Mouse (Mus musculus) MEL (cell line): ENCODE measurements at regions not wholly inside any gene's neighbourhood (a gene's known extent, or its start where the extent isn't known, plus 50 kb on each side); places are given as distances from the start of the nearest gene placed in this dataset.

Experiments used
- DNase-seq: peaks from one replicate; pipeline ENCODE4 v3.0.0; 2011; ENCODE audit warnings: low read depth, low spot score
- H3K27ac ChIP-seq: 2 replicates; pipeline ENCODE4 v1.5.1; 2012; ENCODE audit warnings: low read depth, mild to moderate bottlenecking, control low read depth, low read length, moderate library complexity; ENCODE audit not compliant: control insufficient read depth
- H3K27me3 ChIP-seq, 2 experiments: fragments of 150-350 bp in 1 of 2; sonication (generic) in 1 of 2; 2 replicates each; pipeline ENCODE4 v1.6.1; 2012; ENCODE audit warnings: low read length in 2 of 2, mild to moderate bottlenecking in 2 of 2, improper control_type of control experiment in 1 of 2, moderate library complexity in 1 of 2; ENCODE audit not compliant: insufficient read depth in 2 of 2, control insufficient read depth in 1 of 2
- H3K36me3 ChIP-seq, 2 experiments: 2 replicates each; pipeline ENCODE4 v1.6.1; 2012 to 2014; ENCODE audit warnings: low read length in 2 of 2, improper control_type of control experiment in 1 of 2, inconsistent platforms in 1 of 2, mild to moderate bottlenecking in 1 of 2; ENCODE audit not compliant: insufficient read depth in 2 of 2, control insufficient read depth in 1 of 2
- H3K4me1 ChIP-seq, 2 experiments: fragments of 150-350 bp in 1 of 2; sonication (generic) in 1 of 2; 2 replicates each; pipeline ENCODE4 v1.6.1; 2012; ENCODE audit warnings: low read length in 2 of 2, improper control_type of control experiment in 1 of 2, mild to moderate bottlenecking in 1 of 2; ENCODE audit not compliant: insufficient read depth in 2 of 2, control insufficient read depth in 1 of 2
- H3K4me3 ChIP-seq, 2 experiments: fragments of 150-350 bp in 1 of 2; sonication (generic) in 1 of 2; 2 replicates each; pipeline ENCODE4 v1.5.1; 2012; ENCODE audit warnings: low read depth in 2 of 2, low read length in 2 of 2, mild to moderate bottlenecking in 2 of 2, moderate library complexity in 2 of 2, control low read depth in 1 of 2, improper control_type of control experiment in 1 of 2; ENCODE audit not compliant: control insufficient read depth in 1 of 2, insufficient read depth in 1 of 2
- H3K79me2 ChIP-seq: 2 replicates; pipeline ENCODE4 v1.6.1; 2012; ENCODE audit warnings: mild to moderate bottlenecking, low read length, moderate library complexity; ENCODE audit not compliant: control insufficient read depth, poor library complexity, insufficient read depth
- H3K9ac ChIP-seq: 2 replicates; pipeline ENCODE4 v1.6.1; 2012; ENCODE audit warnings: low read depth, mild to moderate bottlenecking, control low read depth, low read length, moderate library complexity; ENCODE audit not compliant: control insufficient read depth, poor library complexity, severe bottlenecking
- H3K9me3 ChIP-seq: fragments of 150-350 bp; sonication (generic); replicated peaks from 2 replicates; pipeline ENCODE4 v1.6.1; 2012; ENCODE audit warnings: mild to moderate bottlenecking, low read length, improper control_type of control experiment, moderate library complexity; ENCODE audit not compliant: insufficient read depth
- BHLHE40 ChIP-seq: IDR thresholded peaks from 2 replicates; pipeline ENCODE4 v1.6.1; 2012; ENCODE audit warnings: low read depth, mild to moderate bottlenecking, inconsistent platforms, low read length, improper control_type of control experiment, borderline replicate concordance
- CHD1 ChIP-seq: IDR thresholded peaks from 2 replicates; pipeline ENCODE4 v1.6.1; 2012; ENCODE audit warnings: low read depth, mild to moderate bottlenecking, inconsistent platforms, low read length, improper control_type of control experiment
- ETS1 ChIP-seq: IDR thresholded peaks from 2 replicates; pipeline ENCODE4 v1.6.1; 2012; ENCODE audit warnings: low read depth, mild to moderate bottlenecking, inconsistent platforms, low read length, improper control_type of control experiment, moderate library complexity
- HCFC1 ChIP-seq: IDR thresholded peaks from 2 replicates; pipeline ENCODE4 v1.6.1; 2012; ENCODE audit warnings: low read depth, mild to moderate bottlenecking, inconsistent platforms, low read length, improper control_type of control experiment, moderate library complexity
- KAT2A ChIP-seq: conservative IDR thresholded peaks from 2 replicates; pipeline ENCODE4 v1.6.1; 2012; ENCODE audit warnings: low read depth, low read length, improper control_type of control experiment, inconsistent platforms
- MAX ChIP-seq: IDR thresholded peaks from 2 replicates; pipeline ENCODE4 v1.6.1; 2011; ENCODE audit warnings: low read length, improper control_type of control experiment
- MYC ChIP-seq: IDR thresholded peaks from 2 replicates; pipeline ENCODE4 v1.6.1; 2011; ENCODE audit warnings: low read depth, mild to moderate bottlenecking, low read length, improper control_type of control experiment, moderate library complexity
- POLR2AphosphoS5 ChIP-seq: IDR thresholded peaks from 2 replicates; pipeline ENCODE4 v1.6.1; 2012; ENCODE audit warnings: low read depth, borderline replicate concordance, mild to moderate bottlenecking, inconsistent platforms, low read length, moderate library complexity, mixed read lengths
- RCOR1 ChIP-seq: IDR thresholded peaks from 2 replicates; pipeline ENCODE4 v1.6.1; 2012; ENCODE audit warnings: low read depth, mild to moderate bottlenecking, inconsistent platforms, low read length, improper control_type of control experiment
- TAL1 ChIP-seq: IDR thresholded peaks from 2 replicates; pipeline ENCODE4 v1.6.1; 2012; ENCODE audit warnings: mild to moderate bottlenecking, inconsistent platforms, low read length, moderate library complexity, mixed read lengths
- TBP ChIP-seq: IDR thresholded peaks from 2 replicates; pipeline ENCODE4 v1.8.0; 2011; ENCODE audit warnings: low read depth, low read length, improper control_type of control experiment
- TCF12 ChIP-seq: IDR thresholded peaks from 2 replicates; pipeline ENCODE4 v1.6.1; 2014; ENCODE audit warnings: low read depth, mild to moderate bottlenecking, inconsistent platforms, low read length, improper control_type of control experiment, moderate library complexity
- USF1 ChIP-seq: IDR thresholded peaks from 2 replicates; pipeline ENCODE4 v1.6.1; 2014; ENCODE audit warnings: low read depth, mild to moderate bottlenecking, inconsistent platforms, low read length, improper control_type of control experiment, moderate library complexity
- ZNF384 ChIP-seq: IDR thresholded peaks from 2 replicates; pipeline ENCODE4 v1.6.1; 2012; ENCODE audit warnings: low read depth, mild to moderate bottlenecking, inconsistent platforms, low read length, improper control_type of control experiment

DNA sequence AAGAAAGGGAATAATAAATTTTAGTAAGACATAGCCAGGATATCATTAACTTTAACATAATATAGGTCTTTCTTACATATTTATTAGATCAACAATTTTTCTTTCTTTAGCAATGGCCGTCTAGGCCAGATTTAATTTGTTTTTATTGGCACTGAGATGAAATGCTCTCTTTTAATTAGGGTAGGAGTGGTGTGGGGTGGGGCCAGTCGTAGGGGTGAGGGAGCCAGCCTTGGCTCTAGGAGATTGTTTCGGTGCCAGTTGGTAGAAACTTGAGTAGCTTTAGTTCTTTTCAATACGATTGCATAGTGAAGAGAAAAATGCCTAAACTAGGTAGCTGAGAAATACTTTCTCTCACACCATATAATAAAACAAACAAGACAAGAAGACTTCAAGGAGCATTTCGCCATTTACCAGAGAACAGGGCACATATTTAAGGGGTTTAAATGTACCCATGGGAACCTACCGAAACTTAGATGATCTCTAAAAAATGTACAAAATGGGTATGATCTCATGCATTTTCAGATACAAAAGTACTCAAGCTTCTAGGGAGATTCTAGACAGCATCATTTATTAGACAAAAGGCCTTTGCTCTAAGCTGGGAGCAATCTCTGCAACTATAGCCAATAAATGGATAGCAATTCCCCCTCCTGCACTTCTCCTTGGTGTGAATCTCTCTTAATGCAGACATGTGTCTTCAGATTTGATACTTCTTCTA, 56.2 kb upstream of the Ccdc80 start (continued):
- no peak for TF ChIP-seq USF1
- no peak for TF ChIP-seq HCFC1
- TF ChIP-seq, all 39 proteins: peak for 0

DNA sequence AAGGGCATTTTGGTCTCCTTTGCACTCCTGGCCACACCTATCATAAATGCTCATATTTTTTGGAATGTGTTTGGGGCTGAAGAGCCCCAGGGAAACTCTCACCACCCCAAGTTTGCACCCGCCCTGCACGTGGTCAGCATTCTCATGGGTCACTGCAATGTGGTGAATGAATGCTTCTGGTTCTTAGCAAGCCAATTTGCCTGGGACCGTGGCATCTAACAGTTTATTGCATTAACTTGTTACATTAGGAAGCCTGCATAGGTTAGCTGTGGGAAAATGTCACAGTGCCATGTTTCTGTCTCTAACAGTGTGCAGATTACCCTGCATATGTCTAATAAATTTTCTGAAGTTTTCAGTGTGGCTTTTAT, 55.7 kb upstream of the Ccdc80 start:
- no peak overlapping the region for H3K9ac ChIP-seq
- no peaks in the 10 kb centered on the region for H3K4me1 ChIP-seq
- TF ChIP-seq KAT2A (no peak), MYC (no peak), MAX (no peak), ZNF384 (no peak), BHLHE40 (no peak), TBP (no peak), POLR2AphosphoS5 (no peak), TAL1 (no peak), ETS1 (no peak), CHD1 (no peak), RCOR1 (no peak)
- TF ChIP-seq, all 39 proteins: peak for 0
- H3K9me3 ChIP-seq = no peaks in the 10 kb centered on the region
- H3K79me2 ChIP-seq = no peaks in the 10 kb centered on the region
- H3K4me3 ChIP-seq = no peak overlapping the region
- DNase-seq = no peak
- H3K27me3 ChIP-seq = no peaks in the 10 kb centered on the region
- H3K27ac ChIP-seq = no peak overlapping the region
- no peaks in the 10 kb centered on the region; a peak in 1 of 4 replicates for H3K36me3 ChIP-seq

- no peaks in the 10 kb centered on the region for H3K79me2 ChIP-seq
- H3K4me3 ChIP-seq = no peak overlapping the region
- no peaks in the 10 kb centered on the region for H3K27me3 ChIP-seq
- DNase-seq = peak; percentile 18
- no peaks in the 10 kb centered on the region for H3K9me3 ChIP-seq
- no peaks in the 10 kb centered on the region; a peak in 1 of 4 replicates for H3K36me3 ChIP-seq
- no peak overlapping the region for H3K9ac ChIP-seq
- no peaks in the 10 kb centered on the region for H3K4me1 ChIP-seq
- H3K27ac ChIP-seq = no peak overlapping the region
- TF ChIP-seq POLR2AphosphoS5 (no peak), TCF12 (no peak), BHLHE40 (no peak)
These were observed 54.8 kb upstream of the Ccdc80 start for GRCm38 (mm10) chr16:45038261-45039036.
